Comparison of ENCODE assay signal across 8 mouse cellular contexts in genomic region chr2:30691857-30692560, GRCm38 (mm10).
DNase-seq lines count a peak whose midpoint lies in the region; ATAC-seq and TF ChIP-seq lines count a peak whose summit lies in the region.

No protein-coding gene starts in this region.

- no peaks in the 10 kb centered on the region for H3K27me3 ChIP-seq in liver, adult 2 months (ENCODE audit: control insufficient read depth, insufficient read depth, low read length)
- no peaks in the 10 kb centered on the region for H3K27me3 ChIP-seq in embryonic facial prominence, embryonic 14.5 days (replicated peaks; ENCODE audit: control insufficient read depth, insufficient read depth, low read length)
- no peaks in the 10 kb centered on the region for H3K27me3 ChIP-seq in heart, embryonic 11.5 days (ENCODE audit: control insufficient read depth, insufficient read depth, low read length)
- H3K27me3 ChIP-seq in kidney, embryonic 14.5 days (ENCODE audit: control insufficient read depth, insufficient read depth, low read length), result no peaks in the 10 kb centered on the region
- no peaks in the 10 kb centered on the region for H3K27me3 ChIP-seq in limb, embryonic 12.5 days
- H3K27me3 ChIP-seq in midbrain, postnatal 0 days (ENCODE audit: insufficient read depth, low read length), result no peaks in the 10 kb centered on the region

- peak; percentile 61 for DNase-seq in liver, adult 2 months (ENCODE audit: extremely low read depth, low read depth, low spot score)
- no peak for DNase-seq in liver
- peak; percentile 79 for DNase-seq in embryonic facial prominence, embryonic 14.5 days (ENCODE audit: low spot score)
- peak; percentile 94 for DNase-seq in midbrain, postnatal 0 days (ENCODE audit: low spot score)
- DNase-seq in thymus, adult 18-20 months, result peak; percentile 69 to 80

- H3K36me3 ChIP-seq in liver, adult 2 months (ENCODE audit: control insufficient read depth, insufficient read depth, low read length), result no peaks in the 10 kb centered on the region
- H3K36me3 ChIP-seq in embryonic facial prominence, embryonic 14.5 days (ENCODE audit: control insufficient read depth, insufficient read depth, low read length), result no peaks in the 10 kb centered on the region
- no peaks in the 10 kb centered on the region for H3K36me3 ChIP-seq in heart, embryonic 11.5 days (ENCODE audit: control insufficient read depth, insufficient read depth, low read length)
- H3K36me3 ChIP-seq in kidney, embryonic 14.5 days (ENCODE audit: control insufficient read depth, insufficient read depth, low read length), result no peaks in the 10 kb centered on the region
- no peaks in the 10 kb centered on the region for H3K36me3 ChIP-seq in limb, embryonic 12.5 days
- no peaks in the 10 kb centered on the region for H3K36me3 ChIP-seq in midbrain, postnatal 0 days (ENCODE audit: insufficient read depth, low read length)

- H3K79me2 ChIP-seq in liver, adult 2 months (ENCODE audit: control insufficient read depth, insufficient read depth, low read length), result no peaks in the 10 kb centered on the region

- peak overlapping the region; percentile 20; the same call in 1 of the 2 replicates for H3K27ac ChIP-seq in liver, adult 2 months (replicated peaks; ENCODE audit: insufficient read depth, low read depth, low read length)
- peak overlapping the region; percentile 99 for H3K27ac ChIP-seq in embryonic facial prominence, embryonic 14.5 days (replicated peaks; ENCODE audit: low read depth, low read length)
- peak overlapping the region; percentile 98 for H3K27ac ChIP-seq in heart, embryonic 11.5 days (ENCODE audit: low read depth, low read length)
- H3K27ac ChIP-seq in kidney, embryonic 14.5 days (ENCODE audit: low read depth, low read length), result peak overlapping the region; percentile 99
- H3K27ac ChIP-seq in limb, embryonic 12.5 days, result peak overlapping the region; percentile 99
- peak overlapping the region; percentile 99 for H3K27ac ChIP-seq in midbrain, postnatal 0 days (ENCODE audit: low read depth, low read length)

- peak overlapping the region; percentile 12; the same call in 1 of the 2 replicates for H3K9ac ChIP-seq in liver, adult 2 months (ENCODE audit: low read depth, low read length)
- H3K9ac ChIP-seq in embryonic facial prominence, embryonic 14.5 days (ENCODE audit: low read depth, low read length), result peak overlapping the region; percentile 74
- peak overlapping the region; percentile 52; the same call in 1 of the 2 replicates for H3K9ac ChIP-seq in heart, embryonic 11.5 days (ENCODE audit: low read depth, low read length)
- peak overlapping the region; percentile 42; the same call in 1 of the 2 replicates for H3K9ac ChIP-seq in kidney, embryonic 14.5 days (ENCODE audit: low read depth, low read length)
- H3K9ac ChIP-seq in limb, embryonic 12.5 days (replicated peaks), result peak overlapping the region; percentile 72; the same call in 1 of the 2 replicates
- no peak overlapping the region for H3K9ac ChIP-seq in midbrain, postnatal 0 days (replicated peaks; ENCODE audit: low read length, poor library complexity, severe bottlenecking)

- no peak for TF ChIP-seq CTCF in liver, adult 2 months (IDR thresholded peaks at IDR 0.05; ENCODE audit: low read depth, low read length)
- TF ChIP-seq CTCF in midbrain, postnatal 0 days (IDR thresholded peaks at IDR 0.05), result no peak

- H3K9me3 ChIP-seq in embryonic facial prominence, embryonic 14.5 days (ENCODE audit: control insufficient read depth, low read length), result no peaks in the 10 kb centered on the region
- H3K9me3 ChIP-seq in heart, embryonic 11.5 days (replicated peaks; ENCODE audit: control insufficient read depth, low read length), result no peaks in the 10 kb centered on the region
- no peaks in the 10 kb centered on the region for H3K9me3 ChIP-seq in kidney, embryonic 14.5 days (ENCODE audit: control insufficient read depth, low read length)
- H3K9me3 ChIP-seq in limb, embryonic 12.5 days, result no peaks in the 10 kb centered on the region
- no peaks in the 10 kb centered on the region for H3K9me3 ChIP-seq in midbrain, postnatal 0 days (ENCODE audit: low read length)

- H3K4me2 ChIP-seq in embryonic facial prominence, embryonic 14.5 days (ENCODE audit: low read depth, low read length), result peak overlapping the region; percentile 83; the same call in 1 of the 2 replicates
- H3K4me2 ChIP-seq in heart, embryonic 11.5 days, result peak overlapping the region; percentile 77; the same call in 1 of the 2 replicates
- H3K4me2 ChIP-seq in kidney, embryonic 14.5 days (replicated peaks; ENCODE audit: low read depth, low read length), result no peak overlapping the region; the same call in 1 of the 2 replicates
- peak overlapping the region; percentile 73 for H3K4me2 ChIP-seq in limb, embryonic 12.5 days
- peak overlapping the region; percentile 28; the same call in 1 of the 2 replicates for H3K4me2 ChIP-seq in midbrain, postnatal 0 days (ENCODE audit: low read depth, low read length, poor library complexity, severe bottlenecking)

- H3K4me3 ChIP-seq in liver, adult 2 months (ENCODE audit: insufficient read depth, low read depth, low read length), result no peak overlapping the region
- no peak overlapping the region for H3K4me3 ChIP-seq in embryonic facial prominence, embryonic 14.5 days (ENCODE audit: low read depth, low read length)
- H3K4me3 ChIP-seq in heart, embryonic 11.5 days (ENCODE audit: low read depth, low read length), result no peak overlapping the region
- no peak overlapping the region for H3K4me3 ChIP-seq in kidney, embryonic 14.5 days (ENCODE audit: low read length)
- no peak overlapping the region for H3K4me3 ChIP-seq in limb, embryonic 12.5 days (replicated peaks)
- H3K4me3 ChIP-seq in midbrain, postnatal 0 days (ENCODE audit: low read depth, low read length), result no peak overlapping the region

- peaks cover 30% of the 10 kb centered on the region for H3K4me1 ChIP-seq in liver, adult 2 months (ENCODE audit: control insufficient read depth, insufficient read depth, low read length)
- H3K4me1 ChIP-seq in embryonic facial prominence, embryonic 14.5 days (ENCODE audit: control insufficient read depth, insufficient read depth, low read length), result peaks cover 50% of the 10 kb centered on the region
- H3K4me1 ChIP-seq in heart, embryonic 11.5 days (ENCODE audit: control insufficient read depth, insufficient read depth, low read length), result peaks cover 53% of the 10 kb centered on the region
- peaks cover 35% of the 10 kb centered on the region for H3K4me1 ChIP-seq in kidney, embryonic 14.5 days (ENCODE audit: control insufficient read depth, insufficient read depth, low read length)
- H3K4me1 ChIP-seq in limb, embryonic 12.5 days (replicated peaks), result peaks cover 67% of the 10 kb centered on the region
- H3K4me1 ChIP-seq in midbrain, postnatal 0 days (ENCODE audit: insufficient read depth, low read length), result peaks cover 29% of the 10 kb centered on the region

- ATAC-seq in embryonic facial prominence, embryonic 14.5 days (ENCODE audit: low read depth), result peak; percentile 22; the same call in 1 of the 2 replicates
- no peak for ATAC-seq in heart, embryonic 11.5 days (replicated peaks; ENCODE audit: insufficient number of reproducible peaks, low FRiP score, low TSS enrichment)
- ATAC-seq in kidney, embryonic 14.5 days (ENCODE audit: low FRiP score, low TSS enrichment), result peak; percentile 28
- ATAC-seq in limb, embryonic 12.5 days (ENCODE audit: insufficient number of reproducible peaks, insufficient read depth, low FRiP score, low TSS enrichment, low read depth), result no peak; the same call in 1 of the 2 replicates
- peak; percentile 21; the same call in 1 of the 2 replicates for ATAC-seq in midbrain, postnatal 0 days (ENCODE audit: low FRiP score)

- 10% methylated on average over 11 of the region's 11 CpGs for WGBS in liver, adult 2 months
- 8% methylated on average over 11 of the region's 11 CpGs for WGBS in embryonic facial prominence, embryonic 14.5 days
- WGBS in heart, embryonic 11.5 days (ENCODE audit: insufficient replicate concordance), result 8% methylated on average over 11 of the region's 11 CpGs
- WGBS in kidney, embryonic 14.5 days, result 12% methylated on average over 11 of the region's 11 CpGs
- 8% methylated on average over 11 of the region's 11 CpGs for WGBS in limb, embryonic 12.5 days
- WGBS in midbrain, postnatal 0 days, result 6% methylated on average over 11 of the region's 11 CpGs

- no peak for TF ChIP-seq POLR2A in liver, adult 2 months (IDR thresholded peaks at IDR 0.05; ENCODE audit: extremely low read depth, insufficient read depth, low read length)

Comparison
In these comparisons a context has a peak if more than half of its experiments do, and no peak if none do; other contexts are left out.
1. H3K27ac ChIP-seq: peak in every context shown above with its lines; median percentile 99 in embryonic facial prominence, embryonic 14.5 days; 99 in kidney, embryonic 14.5 days; 99 in limb, embryonic 12.5 days; 99 in midbrain, postnatal 0 days; 98 in heart, embryonic 11.5 days; 20 in liver, adult 2 months.
2. ATAC-seq: peak in embryonic facial prominence, embryonic 14.5 days (single experiment), kidney, embryonic 14.5 days (single experiment) and midbrain, postnatal 0 days (single experiment); none in heart, embryonic 11.5 days (single experiment) and limb, embryonic 12.5 days (single experiment).